ENCODE assay signal across 9 mouse cellular contexts in genomic region chr2:152155414-152156208, GRCm38 (mm10). TPM values are rescaled to one million over a fixed set of nuclear protein-coding genes. Genes with fewer than 3 reads are reported as not detected.
DNase-seq lines count a peak whose midpoint lies in the region; ATAC-seq lines count a peak whose summit lies in the region.
"Had no signal": no experiment of that assay in that cellular context is flagged by ENCODE, and none has a peak within 500 bp of the region (broad histone marks: within the 10 kb centered on the region; RNA-seq: fewer than 3 reads in every experiment).

No protein-coding gene starts in this region.

- H3K4me2 ChIP-seq in neural tube, embryonic 11.5 days (ENCODE audit: low read depth), result no peak overlapping the region
- H3K4me2 ChIP-seq in embryonic facial prominence, embryonic 14.5 days (ENCODE audit: low read depth, low read length), result no peak overlapping the region
- no peak overlapping the region for H3K4me2 ChIP-seq in midbrain, embryonic 14.5 days (ENCODE audit: low read length)
- H3K4me2 ChIP-seq: limb, embryonic 15.5 days had no signal

- no peak overlapping the region for H3K4me3 ChIP-seq in neural tube, embryonic 11.5 days (ENCODE audit: low read depth, low read length)
- no peak overlapping the region for H3K4me3 ChIP-seq in embryonic facial prominence, embryonic 14.5 days (ENCODE audit: low read depth, low read length)
- no peak overlapping the region for H3K4me3 ChIP-seq in midbrain, embryonic 14.5 days (replicated peaks; ENCODE audit: low read depth, low read length)
- H3K4me3 ChIP-seq: limb, embryonic 15.5 days had no signal

- 0 out of 2 replicates have a peak, but pooled peaks cover 5% of the 10 kb centered on the region for H3K4me1 ChIP-seq in neural tube, embryonic 11.5 days (ENCODE audit: control insufficient read depth, insufficient read depth, low read length)
- no peaks in the 10 kb centered on the region for H3K4me1 ChIP-seq in embryonic facial prominence, embryonic 14.5 days (ENCODE audit: control insufficient read depth, insufficient read depth, low read length)
- H3K4me1 ChIP-seq in midbrain, embryonic 14.5 days (ENCODE audit: control insufficient read depth, insufficient read depth, low read length), result no peaks in the 10 kb centered on the region

- H3K9me3 ChIP-seq in neural tube, embryonic 11.5 days (ENCODE audit: control insufficient read depth, low read length), result 0 out of 2 replicates have a peak, but pooled peaks cover 3% of the 10 kb centered on the region
- H3K9me3 ChIP-seq in embryonic facial prominence, embryonic 14.5 days (ENCODE audit: control insufficient read depth, low read length), result no peaks in the 10 kb centered on the region
- H3K9me3 ChIP-seq in midbrain, embryonic 14.5 days (ENCODE audit: control insufficient read depth, low read length), result no peaks in the 10 kb centered on the region
- H3K9me3 ChIP-seq: limb, embryonic 15.5 days had no signal

- DNase-seq in neural tube, embryonic 11.5 days (ENCODE audit: low spot score), result peak; percentile 42
- DNase-seq in neural tube, embryonic 10.5 days (ENCODE audit: extremely low spot score, low spot score), result no peak
- peak; percentile 81 for DNase-seq in embryonic facial prominence, embryonic 14.5 days (ENCODE audit: low spot score)
- peak; percentile 61 for DNase-seq in heart, postnatal 25 days (ENCODE audit: low spot score)
- DNase-seq in midbrain, embryonic 14.5 days, result peak; percentile 47
- DNase-seq in embryo, embryonic 9.5 days (ENCODE audit: extremely low spot score), result no peak
- no peak for DNase-seq in right cerebral cortex, postnatal 4 days
- DNase-seq in B cell, adult 2 months, result no peak

- H3K9ac ChIP-seq in neural tube, embryonic 11.5 days (ENCODE audit: low read length), result no peak overlapping the region
- no peak overlapping the region for H3K9ac ChIP-seq in embryonic facial prominence, embryonic 14.5 days (ENCODE audit: low read depth, low read length)
- no peak overlapping the region for H3K9ac ChIP-seq in midbrain, embryonic 14.5 days (replicated peaks; ENCODE audit: low read length)
- H3K9ac ChIP-seq: limb, embryonic 15.5 days had no signal

- no peaks in the 10 kb centered on the region for H3K36me3 ChIP-seq in neural tube, embryonic 11.5 days (ENCODE audit: control insufficient read depth, insufficient read depth, low read length)
- no peaks in the 10 kb centered on the region for H3K36me3 ChIP-seq in embryonic facial prominence, embryonic 14.5 days (ENCODE audit: control insufficient read depth, insufficient read depth, low read length)
- H3K36me3 ChIP-seq in midbrain, embryonic 14.5 days (ENCODE audit: control insufficient read depth, insufficient read depth, low read length), result no peaks in the 10 kb centered on the region
- H3K36me3 ChIP-seq: limb, embryonic 15.5 days had no signal

- intact Hi-C loops in heart, postnatal 25 days (cut with DNase I), result no loop called here

- ATAC-seq in neural tube, embryonic 11.5 days (ENCODE audit: insufficient read depth, low FRiP score, low TSS enrichment), result no peak
- ATAC-seq in embryonic facial prominence, embryonic 14.5 days (ENCODE audit: low read depth), result peak; percentile 77
- ATAC-seq in midbrain, embryonic 14.5 days (ENCODE audit: low FRiP score, low TSS enrichment), result no peak

- WGBS in neural tube, embryonic 11.5 days, result 49% methylated on average over 7 of the region's 7 CpGs
- 33% methylated on average over 7 of the region's 7 CpGs for WGBS in embryonic facial prominence, embryonic 14.5 days
- WGBS in midbrain, embryonic 14.5 days, result 46% methylated on average over 7 of the region's 7 CpGs

- no peak overlapping the region for H3K27ac ChIP-seq in neural tube, embryonic 11.5 days (ENCODE audit: low read depth, low read length)
- H3K27ac ChIP-seq in embryonic facial prominence, embryonic 14.5 days (replicated peaks; ENCODE audit: low read depth, low read length), result no peak overlapping the region; the same call in 1 of the 2 replicates
- H3K27ac ChIP-seq in midbrain, embryonic 14.5 days (replicated peaks; ENCODE audit: low read depth, low read length), result no peak overlapping the region
- H3K27ac ChIP-seq: limb, embryonic 15.5 days had no signal

- no peaks in the 10 kb centered on the region for H3K27me3 ChIP-seq in neural tube, embryonic 11.5 days (ENCODE audit: control insufficient read depth, insufficient read depth, low read length)
- H3K27me3 ChIP-seq in embryonic facial prominence, embryonic 14.5 days (replicated peaks; ENCODE audit: control insufficient read depth, insufficient read depth, low read length), result no peaks in the 10 kb centered on the region
- no peaks in the 10 kb centered on the region for H3K27me3 ChIP-seq in midbrain, embryonic 14.5 days (ENCODE audit: control insufficient read depth, insufficient read depth, low read length)
- H3K27me3 ChIP-seq: limb, embryonic 15.5 days had no signal

RNA-seq across cellular contexts. Expression of gene Tcf15, which starts 12.2 kb away (rescaled TPM):
- 40.9 and 41.0 TPM in 2 replicates for polyA plus RNA-seq in neural tube, embryonic 11.5 days (2014; fragmentation: Nextera tagmentation; extraction: Ambion mirVana)
- 10.6 TPM in 2 replicates for polyA plus RNA-seq in embryonic facial prominence, embryonic 14.5 days (2014; fragmentation: Nextera tagmentation; extraction: Ambion mirVana)
- 10 to 100 TPM; 24.3 to 34.0 TPM for total RNA-seq in heart, postnatal 25 days (2021)
- polyA plus RNA-seq in midbrain, embryonic 14.5 days (2014; fragmentation: Nextera tagmentation; extraction: Ambion mirVana), result 0.76 and 0.96 TPM in 2 replicates

RNA-seq across cellular contexts. Expression of gene Srxn1, which starts 50.3 kb away (rescaled TPM):
- 17.5 and 18.8 TPM in 2 replicates for polyA plus RNA-seq in neural tube, embryonic 11.5 days (2014; fragmentation: Nextera tagmentation; extraction: Ambion mirVana)
- 12.0 and 13.6 TPM in 2 replicates for polyA plus RNA-seq in embryonic facial prominence, embryonic 14.5 days (2014; fragmentation: Nextera tagmentation; extraction: Ambion mirVana)
- total RNA-seq in heart, postnatal 25 days (2021), result 10 to 100 TPM; 14.8 to 15.2 TPM
- polyA plus RNA-seq in midbrain, embryonic 14.5 days (2014; fragmentation: Nextera tagmentation; extraction: Ambion mirVana), result 11.5 and 17.4 TPM in 2 replicates

Comparison
In these comparisons a context has a peak if more than half of its experiments do, and no peak if none do; other contexts are left out.
1. DNase-seq: peak in neural tube, embryonic 11.5 days (single experiment), embryonic facial prominence, embryonic 14.5 days (single experiment), heart, postnatal 25 days (single experiment) and midbrain, embryonic 14.5 days (single experiment); none in neural tube, embryonic 10.5 days (single experiment), embryo, embryonic 9.5 days (single experiment), right cerebral cortex, postnatal 4 days (single experiment) and B cell, adult 2 months (0 of 2).